Mouse (Mus musculus) heart, adult 8-10 months (tissue): ENCODE measurements around the gene Cebpe. TPM values are rescaled to one million over a fixed set of nuclear protein-coding genes. Genes with fewer than 3 reads are reported as not detected.

Experiments used
- DNase-seq: peaks from one replicate; pipeline ENCODE4 v3.0.0; 2022; ENCODE audit warnings: low spot score
- total RNA-seq, 4 experiments: library from RNA; stranded (reverse); gene quantifications; 2 replicates each; pipeline ENCODE4 v1.2.4; 2022

Gene Cebpe
- total RNA-seq, 4 experiments from 2014 or later = not detected

- no peak for DNase-seq
These were observed 9.7 kb upstream of the Cebpe start for GRCm38 (mm10) chr14:54721711-54722110.

- DNase-seq = no peak
These were observed 8.8 kb upstream of the Cebpe start for GRCm38 (mm10) chr14:54720654-54721350.

- no peak for DNase-seq
These were observed 8.1 kb upstream of the Cebpe start for GRCm38 (mm10) chr14:54720041-54720440.

GRCm38 (mm10) chr14:54715402-54715801 is 3.4 kb upstream of the Cebpe start:
- no peak for DNase-seq

GRCm38 (mm10) chr14:54714617-54715081 is 2.7 kb upstream of the Cebpe start:
- DNase-seq = no peak

- DNase-seq = peak; percentile 81
These were observed 2.1 kb upstream of the Cebpe start for GRCm38 (mm10) chr14:54714121-54714520.

- no peak for DNase-seq
These were observed 887 bp upstream of the Cebpe start for GRCm38 (mm10) chr14:54712861-54713260.

- DNase-seq = no peak
These were observed 2.9 kb downstream of the Cebpe start for GRCm38 (mm10) chr14:54709054-54709453.

- DNase-seq = no peak
These were observed 5.2 kb downstream of the Cebpe start for GRCm38 (mm10) chr14:54706589-54707320.

GRCm38 (mm10) chr14:54705844-54706243 is 6.1 kb downstream of the Cebpe start:
- no peak for DNase-seq

GRCm38 (mm10) chr14:54703207-54703606 is 8.8 kb downstream of the Cebpe start:
- DNase-seq = no peak

- DNase-seq = peak; percentile 64
These were observed 10.7 kb downstream of the Cebpe start for GRCm38 (mm10) chr14:54701298-54701697.

GRCm38 (mm10) chr14:54699586-54699985 is 12.4 kb downstream of the Cebpe start:
- DNase-seq = no peak

GRCm38 (mm10) chr14:54698733-54699132 is 13.2 kb downstream of the Cebpe start, which contains the start of gene Gm29776:
Gm29776 (minus strand) TSS chr14:54698833.
- no peak for DNase-seq

- DNase-seq = no peak
These were observed 15.2 kb downstream of the Cebpe start for GRCm38 (mm10) chr14:54696752-54697151.

- DNase-seq = no peak
These were observed 16.9 kb downstream of the Cebpe start for GRCm38 (mm10) chr14:54695042-54695441.

GRCm38 (mm10) chr14:54687251-54687650 is 24.7 kb downstream of the Cebpe start:
- DNase-seq = no peak

- peak; percentile 100 for DNase-seq
These were observed 25.3 kb downstream of the Cebpe start, which contains the start of gene Acin1 for GRCm38 (mm10) chr14:54686522-54687143. Acin1 (minus strand) TSS chr14:54686931.

GRCm38 (mm10) chr14:54686063-54686521 is 25.9 kb downstream of the Cebpe start, which contains the start of gene 1700123O20Rik:
1700123O20Rik (plus strand) TSS chr14:54686216.
- DNase-seq = peak; percentile 82

- no peak for DNase-seq
These were observed 26.5 kb downstream of the Cebpe start for GRCm38 (mm10) chr14:54685471-54685870.

GRCm38 (mm10) chr14:54682396-54682795 is 29.6 kb downstream of the Cebpe start:
- no peak for DNase-seq

- DNase-seq = no peak
These were observed 33.2 kb downstream of the Cebpe start for GRCm38 (mm10) chr14:54678657-54679304.
